In genomic region chr2:152410971-152411371, GRCm38 (mm10) we compare ENCODE assay signal across 8 mouse cellular contexts. TPM values are rescaled to one million over a fixed set of nuclear protein-coding genes. Genes with fewer than 3 reads are reported as not detected.
DNase-seq lines count a peak whose midpoint lies in the region; ATAC-seq lines count a peak whose summit lies in the region.

No protein-coding gene starts in this region.

- H3K4me3 ChIP-seq in hindbrain, embryonic 12.5 days: peak overlapping the region; percentile 95
- peak overlapping the region; percentile 68 for H3K4me3 ChIP-seq in lung, embryonic 16.5 days (ENCODE audit: low read length)

- no peaks in the 10 kb centered on the region for H3K36me3 ChIP-seq in hindbrain, embryonic 12.5 days
- no peaks in the 10 kb centered on the region for H3K36me3 ChIP-seq in lung, embryonic 16.5 days (ENCODE audit: control insufficient read depth, insufficient read depth, low read length)

- 0 out of 2 replicates have a peak, but pooled peaks cover under 1% of the 10 kb centered on the region for H3K9me3 ChIP-seq in hindbrain, embryonic 12.5 days (replicated peaks)
- H3K9me3 ChIP-seq in lung, embryonic 16.5 days (ENCODE audit: control insufficient read depth, low read length): peaks cover 1% of the 10 kb centered on the region; the same call in 1 of the 2 replicates

- DNase-seq in ES-CJ7 (ENCODE audit: low read depth, low spot score): peak; percentile 96
- DNase-seq in cerebellum, postnatal 10 days: peak; percentile 92 to 93
- peak; percentile 84 for DNase-seq in frontal cortex, postnatal 10 days (ENCODE audit: low spot score in 2 of 2)
- peak; percentile 72 to 85 for DNase-seq in layer of hippocampus, postnatal 14 days (ENCODE audit: low spot score in 2 of 2)
- peak; percentile 70 for DNase-seq in right cerebral cortex, adult 18-20 months

- peaks cover 53% of the 10 kb centered on the region for H3K4me1 ChIP-seq in hindbrain, embryonic 12.5 days
- peaks cover 37% of the 10 kb centered on the region for H3K4me1 ChIP-seq in lung, embryonic 16.5 days (replicated peaks; ENCODE audit: control insufficient read depth, insufficient read depth, low read length)

- 2% methylated on average over 15 of the region's 15 CpGs for WGBS in hindbrain, embryonic 12.5 days
- WGBS in lung, embryonic 16.5 days: 0% methylated on average over 15 of the region's 15 CpGs

- peak; percentile 72 for ATAC-seq in hindbrain, embryonic 12.5 days (ENCODE audit: low FRiP score)
- ATAC-seq in lung, embryonic 16.5 days (ENCODE audit: low read depth): peak; percentile 79
- no peak for ATAC-seq in CD4-positive, CD25-positive, alpha-beta regulatory T cell, adult 4 months

- H3K9ac ChIP-seq in hindbrain, embryonic 12.5 days: peak overlapping the region; percentile 56
- H3K9ac ChIP-seq in lung, embryonic 16.5 days (ENCODE audit: low read length): peak overlapping the region; percentile 56

- H3K4me2 ChIP-seq in hindbrain, embryonic 12.5 days (replicated peaks): peak overlapping the region; percentile 84
- H3K4me2 ChIP-seq in lung, embryonic 16.5 days (ENCODE audit: low read depth, low read length): peak overlapping the region; percentile 88

- peak overlapping the region; percentile 97 for H3K27ac ChIP-seq in hindbrain, embryonic 12.5 days
- H3K27ac ChIP-seq in lung, embryonic 16.5 days (ENCODE audit: low read length): peak overlapping the region; percentile 100

- no peaks in the 10 kb centered on the region for H3K27me3 ChIP-seq in hindbrain, embryonic 12.5 days
- no peaks in the 10 kb centered on the region for H3K27me3 ChIP-seq in lung, embryonic 16.5 days (ENCODE audit: control insufficient read depth, insufficient read depth, low read depth, low read length)

RNA-seq across cellular contexts. Expression of gene Zcchc3, which starts 3.9 kb away (rescaled TPM):
- 50.7 and 54.5 TPM in 2 replicates for polyA plus RNA-seq in hindbrain, embryonic 12.5 days (2016; fragmentation: Nextera tagmentation; extraction: Ambion mirVana)
- 10 to 100 TPM in 1 of 2 experiments, 1 to 10 TPM in 1; 9.8 to 10.8 TPM for total RNA-seq in layer of hippocampus, postnatal 14 days (2021)
- polyA plus RNA-seq in lung, embryonic 16.5 days (2015; fragmentation: Nextera tagmentation; extraction: Ambion mirVana): 22.2 and 25.9 TPM in 2 replicates
- polyA plus RNA-seq in CD4-positive, CD25-positive, alpha-beta regulatory T cell, adult 4 months (2017; shearing (Covaris generic)): under 1 TPM; 0.57 to 0.75 TPM

RNA-seq across cellular contexts. Expression of gene 6820408C15Rik, which starts 4.4 kb away (rescaled TPM):
- polyA plus RNA-seq in hindbrain, embryonic 12.5 days (2016; fragmentation: Nextera tagmentation; extraction: Ambion mirVana): 2.0 and 3.6 TPM in 2 replicates
- total RNA-seq in layer of hippocampus, postnatal 14 days (2021): 1 to 10 TPM; 2.9 to 4.2 TPM
- 8.5 and 10.5 TPM in 2 replicates for polyA plus RNA-seq in lung, embryonic 16.5 days (2015; fragmentation: Nextera tagmentation; extraction: Ambion mirVana)
- polyA plus RNA-seq in CD4-positive, CD25-positive, alpha-beta regulatory T cell, adult 4 months (2017; shearing (Covaris generic)): not detected

RNA-seq across cellular contexts. Expression of gene Sox12, which starts 13.1 kb away (rescaled TPM):
- polyA plus RNA-seq in hindbrain, embryonic 12.5 days (2016; fragmentation: Nextera tagmentation; extraction: Ambion mirVana): 19.5 and 19.6 TPM in 2 replicates
- 10 to 100 TPM; 21.4 to 23.1 TPM for total RNA-seq in layer of hippocampus, postnatal 14 days (2021)
- 7.4 and 8.1 TPM in 2 replicates for polyA plus RNA-seq in lung, embryonic 16.5 days (2015; fragmentation: Nextera tagmentation; extraction: Ambion mirVana)
- under 1 TPM; 0.32 to 0.73 TPM for polyA plus RNA-seq in CD4-positive, CD25-positive, alpha-beta regulatory T cell, adult 4 months (2017; shearing (Covaris generic))

RNA-seq across cellular contexts. Expression of gene Nrsn2, which starts 34.5 kb away (rescaled TPM):
- 14.4 and 15.0 TPM in 2 replicates for polyA plus RNA-seq in hindbrain, embryonic 12.5 days (2016; fragmentation: Nextera tagmentation; extraction: Ambion mirVana)
- 10 to 100 TPM; 33.0 to 39.6 TPM for total RNA-seq in layer of hippocampus, postnatal 14 days (2021)
- polyA plus RNA-seq in lung, embryonic 16.5 days (2015; fragmentation: Nextera tagmentation; extraction: Ambion mirVana): 0.40 and 0.62 TPM in 2 replicates
- not detected for polyA plus RNA-seq in CD4-positive, CD25-positive, alpha-beta regulatory T cell, adult 4 months (2017; shearing (Covaris generic))

RNA-seq across cellular contexts. Expression of gene Defb23, which starts 53.4 kb away (rescaled TPM):
- polyA plus RNA-seq in hindbrain, embryonic 12.5 days (2016; fragmentation: Nextera tagmentation; extraction: Ambion mirVana): not detected in 2 replicates
- total RNA-seq in layer of hippocampus, postnatal 14 days (2021): not detected
- polyA plus RNA-seq in lung, embryonic 16.5 days (2015; fragmentation: Nextera tagmentation; extraction: Ambion mirVana): not detected in 2 replicates
- not detected for polyA plus RNA-seq in CD4-positive, CD25-positive, alpha-beta regulatory T cell, adult 4 months (2017; shearing (Covaris generic))

Comparison
In these comparisons a context has a peak if more than half of its experiments do, and no peak if none do; other contexts are left out.
1. RNA of gene Zcchc3, which starts 3.9 kb away (polyA plus RNA-seq): 50.7 to 54.5 TPM in hindbrain, embryonic 12.5 days and 22.2 to 25.9 TPM in lung, embryonic 16.5 days; 0.57 to 0.75 TPM in CD4-positive, CD25-positive, alpha-beta regulatory T cell, adult 4 months; every median in the first group is over 10 times any median in the second.
2. Peak in every context shown above with its lines, with median percentiles within 50 percentile points of each other: DNase-seq.